Comparison of ENCODE assay signal across 9 mouse cellular contexts in the genomic region with DNA sequence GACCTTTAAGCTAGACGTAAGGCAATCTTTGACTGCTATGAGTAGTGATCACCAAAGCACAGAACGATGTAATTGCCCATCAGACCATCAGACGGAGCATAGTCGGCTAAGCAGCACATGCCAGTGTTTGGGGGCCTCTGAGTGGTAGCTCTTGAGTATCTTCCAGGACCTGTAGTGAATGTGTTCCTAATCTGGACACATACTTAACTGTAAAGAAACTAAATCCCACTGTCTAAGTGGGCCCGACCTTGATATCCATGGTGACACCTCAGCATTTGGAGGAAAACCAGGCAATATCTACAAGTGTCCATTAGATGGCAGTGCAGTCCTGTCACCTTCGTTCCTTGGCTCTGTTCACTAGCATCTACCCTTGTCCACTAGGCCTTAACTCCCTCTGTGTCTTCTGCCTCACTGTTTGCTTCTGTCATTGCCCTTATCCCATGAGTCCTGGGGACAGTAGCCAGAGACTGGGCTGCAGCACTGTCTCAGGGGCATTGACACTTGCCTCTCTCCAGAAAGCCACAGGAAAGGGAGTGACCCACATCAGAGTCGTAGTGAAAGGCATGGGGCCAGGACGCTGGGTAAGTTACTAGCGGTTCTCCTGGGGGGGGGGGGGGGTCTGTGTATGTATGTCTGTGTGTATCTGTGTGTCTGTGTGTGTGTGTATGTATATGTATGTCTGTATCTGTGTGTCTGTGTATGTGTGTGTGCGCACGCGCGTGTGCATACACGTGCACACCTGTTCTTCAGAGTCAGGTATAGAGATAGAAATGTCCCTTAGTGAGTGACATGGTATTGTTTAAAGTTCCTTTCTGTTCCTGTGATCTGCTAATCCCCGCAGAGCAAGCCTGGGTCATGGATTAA. TPM values are rescaled to one million over a fixed set of nuclear protein-coding genes. Genes with fewer than 3 reads are reported as not detected.
DNase-seq lines count a peak whose midpoint lies in the region; ATAC-seq and TF ChIP-seq lines count a peak whose summit lies in the region.
"Had no signal": no experiment of that assay in that cellular context is flagged by ENCODE, and none has a peak within 500 bp of the region (broad histone marks: within the 10 kb centered on the region; RNA-seq: fewer than 3 reads in every experiment).

No protein-coding gene starts in this region.

- no peak overlapping the region for H3K9ac ChIP-seq in lung, embryonic 14.5 days
- H3K9ac ChIP-seq: limb, embryonic 15.5 days had no signal

- H3K27me3 ChIP-seq in lung, embryonic 14.5 days (ENCODE audit: insufficient read depth, low read length): no peaks in the 10 kb centered on the region
- H3K27me3 ChIP-seq: limb, embryonic 15.5 days had no signal

- peak; percentile 67 to 90 for DNase-seq in adrenal gland, adult (ENCODE audit: inconsistent age in 2 of 2, low spot score in 1 of 2)
- no peak for DNase-seq in adrenal gland, postnatal 25 days
- peak; percentile 64 for DNase-seq in embryo, embryonic 11.5 days (ENCODE audit: low read depth, low spot score)
- peak; percentile 65 for DNase-seq in heart, postnatal 4 days
- peak; percentile 42 to 82 for DNase-seq in layer of hippocampus, adult 18-20 months (ENCODE audit: low spot score in 2 of 2)
- DNase-seq in lung, embryonic 14.5 days: peak; percentile 81

- peak; percentile 82 for ATAC-seq in activated CD4-positive, CD25-positive, alpha-beta regulatory T cell, adult 4 months
- ATAC-seq in lung, embryonic 14.5 days (ENCODE audit: insufficient read depth): peak; percentile 40; the same call in 1 of the 2 replicates
- ATAC-seq in neutrophil, adult 5-6 weeks (ENCODE audit: extremely low read depth, insufficient number of reproducible peaks, low FRiP score, poor library complexity, severe bottlenecking): peak; percentile 79

- peaks cover 40% of the 10 kb centered on the region for H3K36me3 ChIP-seq in lung, embryonic 14.5 days (ENCODE audit: insufficient read depth)

- no peak overlapping the region for H3K4me3 ChIP-seq in lung, embryonic 14.5 days (ENCODE audit: low read depth, low read length)
- H3K4me3 ChIP-seq: limb, embryonic 15.5 days had no signal

- 86% methylated on average over 15 of the region's 15 CpGs for WGBS in lung, embryonic 14.5 days

- peak; percentile 88 for TF ChIP-seq CTCF in lung, embryonic 14.5 days (IDR thresholded peaks at IDR 0.05; ENCODE audit: low read depth)

- no peak overlapping the region for H3K27ac ChIP-seq in lung, embryonic 14.5 days (ENCODE audit: low read depth)
- H3K27ac ChIP-seq: limb, embryonic 15.5 days had no signal

- no peaks in the 10 kb centered on the region for H3K4me1 ChIP-seq in lung, embryonic 14.5 days (ENCODE audit: insufficient read depth)

- no peak overlapping the region for H3K4me2 ChIP-seq in lung, embryonic 14.5 days
- H3K4me2 ChIP-seq: limb, embryonic 15.5 days had no signal

- no peaks in the 10 kb centered on the region for H3K9me3 ChIP-seq in lung, embryonic 14.5 days (ENCODE audit: low read depth, low read length)
- H3K9me3 ChIP-seq: limb, embryonic 15.5 days had no signal

RNA-seq across cellular contexts. Expression of a gene that starts 8.3 kb away (rescaled TPM):
- 29.7 and 40.8 TPM in 2 replicates for total RNA-seq in adrenal gland, postnatal 25 days (2021)
- polyA plus RNA-seq in activated CD4-positive, CD25-positive, alpha-beta regulatory T cell, adult 4 months (2017; shearing (Covaris generic)): 10 to 100 TPM; 70.4 to 78.9 TPM
- 10 to 100 TPM; 43.4 to 45.1 TPM for total RNA-seq in heart, postnatal 4 days (2021)
- total RNA-seq in layer of hippocampus, adult 18-20 months (2021): 10 to 100 TPM; 29.2 to 29.7 TPM
- 67.2 and 68.6 TPM in 2 replicates for polyA plus RNA-seq in lung, embryonic 14.5 days (2014; fragmentation: Nextera tagmentation; extraction: Ambion mirVana)
- total RNA-seq in neutrophil, adult 5-6 weeks (2017): 16.9 and 18.7 TPM in 2 replicates

RNA-seq across cellular contexts. Expression of a gene that starts 8.7 kb away (rescaled TPM):
- 109 and 114 TPM in 2 replicates for total RNA-seq in adrenal gland, postnatal 25 days (2021)
- 10 to 100 TPM; 61.1 TPM for polyA plus RNA-seq in activated CD4-positive, CD25-positive, alpha-beta regulatory T cell, adult 4 months (2017; shearing (Covaris generic))
- total RNA-seq in heart, postnatal 4 days (2021): 10 to 100 TPM; 45.5 to 54.2 TPM
- total RNA-seq in layer of hippocampus, adult 18-20 months (2021): 10 to 100 TPM; 39.9 to 40.9 TPM
- 74.5 and 77.6 TPM in 2 replicates for polyA plus RNA-seq in lung, embryonic 14.5 days (2014; fragmentation: Nextera tagmentation; extraction: Ambion mirVana)
- 14.2 and 18.2 TPM in 2 replicates for total RNA-seq in neutrophil, adult 5-6 weeks (2017)

RNA-seq across cellular contexts. Expression of a gene that starts 53.8 kb away (rescaled TPM):
- total RNA-seq in adrenal gland, postnatal 25 days (2021): 17.4 and 24.3 TPM in 2 replicates
- 10 to 100 TPM in 1 of 2 experiments, 1 to 10 TPM in 1; 10.0 to 10.3 TPM for polyA plus RNA-seq in activated CD4-positive, CD25-positive, alpha-beta regulatory T cell, adult 4 months (2017; shearing (Covaris generic))
- total RNA-seq in heart, postnatal 4 days (2021): 1 to 10 TPM; 4.0 to 5.1 TPM
- total RNA-seq in layer of hippocampus, adult 18-20 months (2021): 100 to 1,000 TPM; 182 to 195 TPM
- 0.36 and 1.1 TPM in 2 replicates for polyA plus RNA-seq in lung, embryonic 14.5 days (2014; fragmentation: Nextera tagmentation; extraction: Ambion mirVana)
- 1.5 and 1.9 TPM in 2 replicates for total RNA-seq in neutrophil, adult 5-6 weeks (2017)

RNA-seq across cellular contexts. Expression of a gene that starts 55.5 kb away (rescaled TPM):
- total RNA-seq in adrenal gland, postnatal 25 days (2021): 17.1 and 17.8 TPM in 2 replicates
- polyA plus RNA-seq in activated CD4-positive, CD25-positive, alpha-beta regulatory T cell, adult 4 months (2017; shearing (Covaris generic)): 10 to 100 TPM; 15.7 to 18.8 TPM
- 1 to 10 TPM; 6.1 to 8.6 TPM for total RNA-seq in heart, postnatal 4 days (2021)
- total RNA-seq in layer of hippocampus, adult 18-20 months (2021): 1 to 10 TPM; 6.3 to 7.6 TPM
- 19.7 and 22.0 TPM in 2 replicates for polyA plus RNA-seq in lung, embryonic 14.5 days (2014; fragmentation: Nextera tagmentation; extraction: Ambion mirVana)
- total RNA-seq in neutrophil, adult 5-6 weeks (2017): 11.1 and 14.5 TPM in 2 replicates
